Mouse (Mus musculus): ENCODE measurements around the gene Metrnl. TPM values are rescaled to one million over a fixed set of nuclear protein-coding genes. Genes with fewer than 3 reads are reported as not detected.
A peak's percentile ranks its signal among the peaks of the same experiment; 100 is the strongest.

The Metrnl gene
- polyA plus RNA-seq, 1 experiment from 2014 or later, result 10.5 TPM

GRCm38 (mm10) chr11:121676836-121677235 is 24.5 kb upstream of the Metrnl start:
- Histone ChIP-seq H3K4me2 (no peak overlapping the region), H3K36me3 (ENCODE audit: control insufficient read depth, insufficient read depth, low read length) (no peaks in the 10 kb centered on the region), H3K9me3 (ENCODE audit: control insufficient read depth, low read length) (no peaks in the 10 kb centered on the region), H3K9ac (ENCODE audit: low read length) (no peak overlapping the region), H3K27ac (ENCODE audit: low read depth, low read length) (no peak overlapping the region), H3K4me1 (ENCODE audit: control insufficient read depth, insufficient read depth, low read length) (peaks cover 7% of the 10 kb centered on the region), H3K4me3 (ENCODE audit: low read depth, low read length) (no peak overlapping the region), H3K27me3 (ENCODE audit: control insufficient read depth, insufficient read depth, low read length) (no peaks in the 10 kb centered on the region)
- 100% methylated on average over 2 of the region's 2 CpGs for WGBS
- no peak for ATAC-seq (ENCODE audit: low FRiP score)
- no peak for DNase-seq (ENCODE audit: low spot score, missing footprints)

- H3K27ac ChIP-seq (ENCODE audit: low read depth, low read length), result no peak overlapping the region
- H3K4me1 ChIP-seq (ENCODE audit: control insufficient read depth, insufficient read depth, low read length), result peaks cover 2% of the 10 kb centered on the region; the same call in 1 of the 2 replicates
- no peaks in the 10 kb centered on the region for H3K27me3 ChIP-seq (ENCODE audit: control insufficient read depth, insufficient read depth, low read length)
- WGBS, result 85% methylated on average over 2 of the region's 2 CpGs
- no peak overlapping the region for H3K4me2 ChIP-seq
- no peak overlapping the region for H3K9ac ChIP-seq (ENCODE audit: low read length)
- DNase-seq (ENCODE audit: low spot score, missing footprints) (peak; percentile 6), ATAC-seq (ENCODE audit: low FRiP score) (no peak)
- no peak overlapping the region for H3K4me3 ChIP-seq (ENCODE audit: low read depth, low read length)
- no peaks in the 10 kb centered on the region for H3K9me3 ChIP-seq (ENCODE audit: control insufficient read depth, low read length)
- H3K36me3 ChIP-seq (ENCODE audit: control insufficient read depth, insufficient read depth, low read length), result no peaks in the 10 kb centered on the region
Observed at GRCm38 (mm10) chr11:121679581-121679980, 21.8 kb upstream of the Metrnl start.

GRCm38 (mm10) chr11:121680750-121681149 is 20.6 kb upstream of the Metrnl start:
- Histone ChIP-seq H3K4me1 (ENCODE audit: control insufficient read depth, insufficient read depth, low read length) (peaks cover 2% of the 10 kb centered on the region; the same call in 1 of the 2 replicates), H3K4me2 (no peak overlapping the region), H3K36me3 (ENCODE audit: control insufficient read depth, insufficient read depth, low read length) (no peaks in the 10 kb centered on the region), H3K27me3 (ENCODE audit: control insufficient read depth, insufficient read depth, low read length) (no peaks in the 10 kb centered on the region), H3K4me3 (ENCODE audit: low read depth, low read length) (no peak overlapping the region), H3K9me3 (ENCODE audit: control insufficient read depth, low read length) (no peaks in the 10 kb centered on the region), H3K9ac (ENCODE audit: low read length) (no peak overlapping the region), H3K27ac (ENCODE audit: low read depth, low read length) (no peak overlapping the region)
- WGBS, result 78% methylated on average over 5 of the region's 5 CpGs
- ATAC-seq (ENCODE audit: low FRiP score) (no peak), DNase-seq (ENCODE audit: low spot score, missing footprints) (peak; percentile 85)

GRCm38 (mm10) chr11:121683243-121683642 is 18.1 kb upstream of the Metrnl start:
- WGBS, result 77% methylated on average over 3 of the region's 3 CpGs
- Histone ChIP-seq H3K9ac (ENCODE audit: low read length) (no peak overlapping the region), H3K4me3 (ENCODE audit: low read depth, low read length) (no peak overlapping the region), H3K4me2 (no peak overlapping the region), H3K27ac (ENCODE audit: low read depth, low read length) (no peak overlapping the region), H3K27me3 (ENCODE audit: control insufficient read depth, insufficient read depth, low read length) (no peaks in the 10 kb centered on the region), H3K4me1 (ENCODE audit: control insufficient read depth, insufficient read depth, low read length) (peaks cover 2% of the 10 kb centered on the region; the same call in 1 of the 2 replicates), H3K9me3 (ENCODE audit: control insufficient read depth, low read length) (no peaks in the 10 kb centered on the region), H3K36me3 (ENCODE audit: control insufficient read depth, insufficient read depth, low read length) (no peaks in the 10 kb centered on the region)
- DNase-seq (ENCODE audit: low spot score, missing footprints) (peak; percentile 39), ATAC-seq (ENCODE audit: low FRiP score) (no peak)

GRCm38 (mm10) chr11:121685491-121686001 is 15.8 kb upstream of the Metrnl start:
- no peak overlapping the region for H3K9ac ChIP-seq (ENCODE audit: low read length)
- DNase-seq (ENCODE audit: low spot score, missing footprints), result peak; percentile 53
- no peak overlapping the region for H3K4me2 ChIP-seq
- 73% methylated on average over 6 of the region's 6 CpGs for WGBS
- H3K4me1 ChIP-seq (ENCODE audit: control insufficient read depth, insufficient read depth, low read length), result peaks cover 2% of the 10 kb centered on the region; the same call in 1 of the 2 replicates
- no peak overlapping the region for H3K4me3 ChIP-seq (ENCODE audit: low read depth, low read length)
- no peaks in the 10 kb centered on the region for H3K36me3 ChIP-seq (ENCODE audit: control insufficient read depth, insufficient read depth, low read length)
- H3K27me3 ChIP-seq (ENCODE audit: control insufficient read depth, insufficient read depth, low read length), result no peaks in the 10 kb centered on the region
- ATAC-seq (ENCODE audit: low FRiP score), result no peak
- no peaks in the 10 kb centered on the region for H3K9me3 ChIP-seq (ENCODE audit: control insufficient read depth, low read length)
- H3K27ac ChIP-seq (ENCODE audit: low read depth, low read length), result no peak overlapping the region

- ATAC-seq (ENCODE audit: low FRiP score), result no peak
- H3K4me1 ChIP-seq (ENCODE audit: control insufficient read depth, insufficient read depth, low read length), result peaks cover 2% of the 10 kb centered on the region; the same call in 1 of the 2 replicates
- no peak overlapping the region for H3K9ac ChIP-seq (ENCODE audit: low read length)
- DNase-seq (ENCODE audit: low spot score, missing footprints), result peak; percentile 14
- 82% methylated on average over 4 of the region's 4 CpGs for WGBS
- H3K4me3 ChIP-seq (ENCODE audit: low read depth, low read length), result no peak overlapping the region
- no peaks in the 10 kb centered on the region for H3K36me3 ChIP-seq (ENCODE audit: control insufficient read depth, insufficient read depth, low read length)
- no peak overlapping the region for H3K27ac ChIP-seq (ENCODE audit: low read depth, low read length)
- H3K9me3 ChIP-seq (ENCODE audit: control insufficient read depth, low read length), result no peaks in the 10 kb centered on the region
- no peaks in the 10 kb centered on the region for H3K27me3 ChIP-seq (ENCODE audit: control insufficient read depth, insufficient read depth, low read length)
- H3K4me2 ChIP-seq, result no peak overlapping the region
Observed at GRCm38 (mm10) chr11:121686091-121686490, 15.3 kb upstream of the Metrnl start.

GRCm38 (mm10) chr11:121686674-121687073 is 14.7 kb upstream of the Metrnl start:
- Histone ChIP-seq H3K36me3 (ENCODE audit: control insufficient read depth, insufficient read depth, low read length) (no peaks in the 10 kb centered on the region), H3K27me3 (ENCODE audit: control insufficient read depth, insufficient read depth, low read length) (no peaks in the 10 kb centered on the region), H3K4me2 (no peak overlapping the region), H3K9me3 (ENCODE audit: control insufficient read depth, low read length) (no peaks in the 10 kb centered on the region), H3K27ac (ENCODE audit: low read depth, low read length) (no peak overlapping the region), H3K9ac (ENCODE audit: low read length) (no peak overlapping the region), H3K4me1 (ENCODE audit: control insufficient read depth, insufficient read depth, low read length) (peaks cover 2% of the 10 kb centered on the region; the same call in 1 of the 2 replicates), H3K4me3 (ENCODE audit: low read depth, low read length) (no peak overlapping the region)
- WGBS, result 78% methylated on average over 5 of the region's 5 CpGs
- no peak for ATAC-seq (ENCODE audit: low FRiP score)
- DNase-seq (ENCODE audit: low spot score, missing footprints), result no peak

GRCm38 (mm10) chr11:121688024-121688423 is 13.3 kb upstream of the Metrnl start:
- 94% methylated on average over 2 of the region's 2 CpGs for WGBS
- ATAC-seq (ENCODE audit: low FRiP score) (no peak), DNase-seq (ENCODE audit: low spot score, missing footprints) (peak; percentile 73)
- no peak overlapping the region for H3K27ac ChIP-seq (ENCODE audit: low read depth, low read length)
- H3K4me1 ChIP-seq (ENCODE audit: control insufficient read depth, insufficient read depth, low read length), result peaks cover 2% of the 10 kb centered on the region; the same call in 1 of the 2 replicates
- H3K27me3 ChIP-seq (ENCODE audit: control insufficient read depth, insufficient read depth, low read length), result no peaks in the 10 kb centered on the region
- no peaks in the 10 kb centered on the region for H3K9me3 ChIP-seq (ENCODE audit: control insufficient read depth, low read length)
- no peak overlapping the region for H3K9ac ChIP-seq (ENCODE audit: low read length)
- H3K36me3 ChIP-seq (ENCODE audit: control insufficient read depth, insufficient read depth, low read length), result no peaks in the 10 kb centered on the region
- H3K4me2 ChIP-seq, result no peak overlapping the region
- H3K4me3 ChIP-seq (ENCODE audit: low read depth, low read length), result no peak overlapping the region

GRCm38 (mm10) chr11:121695304-121696064 is 5.9 kb upstream of the Metrnl start:
- ATAC-seq (ENCODE audit: low FRiP score) (no peak), DNase-seq (ENCODE audit: low spot score, missing footprints) (peak; percentile 21)
- Histone ChIP-seq H3K4me1 (ENCODE audit: control insufficient read depth, insufficient read depth, low read length) (no peaks in the 10 kb centered on the region), H3K27me3 (ENCODE audit: control insufficient read depth, insufficient read depth, low read length) (no peaks in the 10 kb centered on the region), H3K4me3 (ENCODE audit: low read depth, low read length) (no peak overlapping the region), H3K36me3 (ENCODE audit: control insufficient read depth, insufficient read depth, low read length) (no peaks in the 10 kb centered on the region), H3K9ac (ENCODE audit: low read length) (no peak overlapping the region), H3K27ac (ENCODE audit: low read depth, low read length) (no peak overlapping the region), H3K9me3 (ENCODE audit: control insufficient read depth, low read length) (no peaks in the 10 kb centered on the region), H3K4me2 (no peak overlapping the region)
- WGBS, result 78% methylated on average over 5 of the region's 5 CpGs

Data from midbrain, embryonic 11.5 days (tissue).